Mouse (Mus musculus) heart, postnatal 0 days (tissue): ENCODE measurements at regions not wholly inside any gene's neighbourhood (a gene's known extent, or its start where the extent isn't known, plus 50 kb on each side); places are given as distances from the start of the nearest gene placed in this dataset.

Experiments
- CTCF ChIP-seq: IDR thresholded peaks from 2 replicates; pipeline ENCODE4 v1.5.1; 2016; ENCODE audit warnings: antibody characterized with exemption, control low read depth, low read depth
- EP300 ChIP-seq: IDR thresholded peaks from 2 replicates; pipeline ENCODE4 v1.6.1; 2016; ENCODE audit warnings: antibody characterized with exemption, low read depth

GRCm38 (mm10) chr13:84756796-84757335 is 432.3 kb upstream of the Ccnh start:
- no peak for TF ChIP-seq CTCF
- no peak for TF ChIP-seq EP300
